Mouse (Mus musculus) adrenal gland, adult 2 months (tissue): ENCODE results near the gene Arhgap15. TPM values are rescaled to one million over a fixed set of nuclear protein-coding genes. Genes with fewer than 3 reads are reported as not detected.

ENCODE experiments used
- DNase-seq: peaks from one replicate; pipeline ENCODE4 v3.0.0; 2021
- polyA plus RNA-seq: library from polyadenylated mRNA; depleted of rRNA; stranded (reverse); fragments of >200 nt; gene quantifications from 2 replicates; pipeline ENCODE4 v1.2.3, GENCODE M21; 2012
- total RNA-seq, 2 experiments: library from RNA; stranded (reverse); gene quantifications; 2 replicates each; pipeline ENCODE4 v1.2.3; 2021

Gene Arhgap15
- total and polyA plus RNA-seq, 3 experiments, result 0.09 to 2.6 (median 1.8) TPM

DNA sequence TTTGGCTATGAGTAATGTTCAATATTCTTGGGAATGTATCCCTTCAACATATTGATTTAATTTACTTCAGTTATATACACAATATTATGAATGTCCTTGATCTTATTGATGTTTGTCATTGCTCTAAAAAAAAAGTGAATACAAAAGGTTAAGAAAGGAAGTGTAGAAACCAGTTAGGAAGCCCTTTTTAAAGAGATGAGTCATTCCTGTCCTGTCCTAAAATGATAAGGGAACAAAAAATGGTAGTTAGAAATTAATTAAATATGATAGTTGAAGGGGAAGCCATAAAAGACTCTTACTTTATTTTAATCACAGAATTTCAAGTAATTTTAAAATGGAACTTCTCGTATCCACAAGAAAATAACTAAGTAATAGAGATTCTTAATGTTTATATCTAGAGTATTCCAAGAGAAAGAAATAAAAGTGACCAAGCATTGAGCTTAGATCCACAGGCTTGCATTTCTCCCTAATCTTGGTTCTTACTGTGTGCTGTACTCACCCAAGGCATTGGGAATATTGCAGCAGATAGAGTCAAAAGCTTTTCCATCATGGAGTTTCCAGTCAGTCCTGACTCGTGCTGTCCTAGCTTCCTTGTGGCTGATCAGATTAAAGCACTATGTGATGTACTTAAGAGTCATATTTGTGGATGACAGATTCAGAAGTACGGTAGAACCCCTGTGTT lies 291.0 kb downstream of the Arhgap15 start:
- no peak for DNase-seq

- no peak for DNase-seq
Observed at GRCm38 (mm10) chr2:44044088-44044487, 295.5 kb downstream of the Arhgap15 start.

DNA sequence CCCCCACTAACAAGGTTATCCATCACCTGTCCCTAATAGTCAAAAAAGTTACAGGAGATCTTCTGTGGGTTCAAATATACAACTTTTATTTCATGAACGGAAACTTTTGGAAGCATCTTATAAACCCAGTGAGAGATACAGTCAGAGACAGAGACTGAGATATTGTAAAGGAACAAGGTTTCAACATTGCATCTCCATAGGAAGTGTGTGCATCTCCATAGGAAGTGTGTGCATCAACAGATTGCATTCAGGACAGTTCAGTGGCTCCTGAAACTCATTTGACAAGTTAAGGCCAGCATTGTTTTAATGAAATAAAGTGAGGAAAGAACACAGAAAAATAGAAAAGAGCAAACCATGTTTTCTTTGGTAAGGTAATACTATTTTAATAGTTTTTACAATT lies 296.0 kb downstream of the Arhgap15 start:
- no peak for DNase-seq

DNA sequence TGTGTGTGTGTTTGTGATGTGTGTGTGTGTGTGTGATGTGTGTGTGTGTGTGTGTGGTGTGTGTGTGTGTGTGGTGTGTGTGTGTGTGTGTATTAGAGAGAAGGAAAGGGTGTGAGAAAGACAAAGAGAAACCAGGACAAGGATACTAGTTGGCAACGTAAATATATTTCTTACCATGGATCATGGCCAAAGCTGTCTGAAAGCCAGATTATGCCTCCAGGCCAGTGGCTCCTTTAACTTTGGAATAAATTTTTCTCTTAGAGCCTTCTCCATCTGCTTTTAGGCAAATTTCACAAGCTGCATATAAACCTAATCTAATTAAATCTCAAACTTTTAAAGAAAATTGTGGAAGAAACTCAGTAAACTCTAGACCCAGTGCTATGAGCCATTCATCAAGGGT lies 296.6 kb downstream of the Arhgap15 start:
- no peak for DNase-seq

DNA sequence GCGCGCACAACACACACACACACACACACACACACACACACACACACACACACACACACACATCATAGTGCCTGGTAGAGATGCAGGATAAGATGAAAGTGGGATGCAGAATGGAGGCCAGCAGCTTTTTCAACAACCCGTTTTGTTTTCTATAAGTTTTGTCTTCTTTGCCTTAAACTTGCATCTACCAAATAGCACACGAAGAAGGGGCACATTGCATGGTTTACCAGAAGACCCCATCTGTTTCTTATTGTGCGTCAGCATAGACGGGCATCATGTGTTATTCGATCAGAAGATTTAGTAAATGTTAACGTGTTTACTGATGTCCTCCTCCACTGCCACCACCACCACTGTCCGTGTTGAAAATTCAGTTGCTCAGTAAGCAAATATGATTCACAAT lies 311.7 kb downstream of the Arhgap15 start:
- DNase-seq, result no peak

GRCm38 (mm10) chr2:44060716-44061115 lies 312.1 kb downstream of the Arhgap15 start:
- DNase-seq, result no peak

GRCm38 (mm10) chr2:44065067-44065466 lies 316.4 kb downstream of the Arhgap15 start:
- peak; percentile 68 for DNase-seq

- no peak for DNase-seq
Observed at GRCm38 (mm10) chr2:44068151-44068840, 319.7 kb downstream of the Arhgap15 start.

- no peak for DNase-seq
Observed at GRCm38 (mm10) chr2:44068906-44069305, 320.3 kb downstream of the Arhgap15 start.

- no peak for DNase-seq
Observed at GRCm38 (mm10) chr2:44076570-44076969, 327.9 kb downstream of the Arhgap15 start.

DNA sequence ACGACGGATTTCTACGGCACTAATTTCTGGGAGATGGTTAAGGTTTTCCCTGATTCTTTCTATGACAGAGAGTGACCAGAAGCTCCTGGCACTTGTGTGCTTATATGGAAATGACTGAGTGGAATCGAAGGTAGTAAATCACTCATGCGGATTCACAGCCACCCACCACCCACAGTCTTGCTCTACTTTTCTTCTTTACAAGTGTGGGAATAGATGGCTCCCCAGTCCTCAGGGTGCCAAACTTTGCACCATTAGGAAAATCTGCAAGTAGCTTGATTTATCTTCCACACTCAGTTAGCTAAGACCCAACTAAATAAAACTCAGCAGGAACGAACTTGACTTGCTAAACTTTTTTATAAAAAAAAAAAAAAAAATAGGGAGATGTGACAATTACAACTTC lies 331.9 kb downstream of the Arhgap15 start:
- DNase-seq, result no peak

GRCm38 (mm10) chr2:44081241-44081640 lies 332.6 kb downstream of the Arhgap15 start:
- DNase-seq, result no peak

DNA sequence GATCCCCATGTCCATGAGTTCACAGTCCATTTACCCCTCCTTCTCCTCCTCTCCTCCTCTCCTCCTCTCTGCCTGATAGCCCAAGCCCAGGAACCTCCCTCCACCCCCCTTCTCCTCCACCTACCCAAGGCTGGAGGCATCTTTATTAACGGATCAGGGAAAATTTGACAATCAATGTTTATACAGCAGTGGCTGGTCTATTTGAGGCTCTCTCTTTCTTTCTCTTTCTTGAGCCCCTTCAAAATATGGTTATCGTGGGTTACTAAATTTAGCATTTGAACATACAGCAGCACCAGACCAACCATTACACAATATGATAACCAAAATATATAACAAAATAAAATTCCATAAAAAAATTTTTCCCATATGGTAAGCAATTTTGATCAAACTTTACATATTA lies 335.8 kb downstream of the Arhgap15 start:
- DNase-seq, result no peak

GRCm38 (mm10) chr2:44086403-44087056 lies 337.9 kb downstream of the Arhgap15 start:
- DNase-seq, result no peak

- no peak for DNase-seq
Observed at GRCm38 (mm10) chr2:44098552-44098951, 349.9 kb downstream of the Arhgap15 start.

GRCm38 (mm10) chr2:44102351-44102750 lies 353.7 kb downstream of the Arhgap15 start:
- no peak for DNase-seq

DNA sequence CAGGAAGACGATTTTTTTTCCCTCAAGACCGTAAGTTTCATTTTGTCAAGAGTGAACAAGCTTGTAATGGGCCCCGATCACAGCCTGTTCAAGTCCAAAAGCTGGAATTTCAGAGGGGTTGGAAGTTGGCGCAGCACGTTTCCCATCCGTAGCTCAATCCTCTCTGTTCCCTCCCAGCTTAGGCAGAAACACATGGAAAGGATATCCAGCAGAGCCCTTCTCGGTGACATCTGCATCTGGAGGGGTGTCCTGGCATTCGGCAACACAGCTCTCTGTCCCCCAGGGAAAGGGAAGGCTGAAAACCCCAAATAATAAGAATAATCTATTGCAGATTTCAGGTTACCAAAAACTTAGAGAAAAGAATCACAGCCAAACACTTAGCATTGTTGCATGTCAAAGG lies 354.7 kb downstream of the Arhgap15 start:
- no peak for DNase-seq

GRCm38 (mm10) chr2:44103742-44104141 lies 355.1 kb downstream of the Arhgap15 start:
- no peak for DNase-seq

DNA sequence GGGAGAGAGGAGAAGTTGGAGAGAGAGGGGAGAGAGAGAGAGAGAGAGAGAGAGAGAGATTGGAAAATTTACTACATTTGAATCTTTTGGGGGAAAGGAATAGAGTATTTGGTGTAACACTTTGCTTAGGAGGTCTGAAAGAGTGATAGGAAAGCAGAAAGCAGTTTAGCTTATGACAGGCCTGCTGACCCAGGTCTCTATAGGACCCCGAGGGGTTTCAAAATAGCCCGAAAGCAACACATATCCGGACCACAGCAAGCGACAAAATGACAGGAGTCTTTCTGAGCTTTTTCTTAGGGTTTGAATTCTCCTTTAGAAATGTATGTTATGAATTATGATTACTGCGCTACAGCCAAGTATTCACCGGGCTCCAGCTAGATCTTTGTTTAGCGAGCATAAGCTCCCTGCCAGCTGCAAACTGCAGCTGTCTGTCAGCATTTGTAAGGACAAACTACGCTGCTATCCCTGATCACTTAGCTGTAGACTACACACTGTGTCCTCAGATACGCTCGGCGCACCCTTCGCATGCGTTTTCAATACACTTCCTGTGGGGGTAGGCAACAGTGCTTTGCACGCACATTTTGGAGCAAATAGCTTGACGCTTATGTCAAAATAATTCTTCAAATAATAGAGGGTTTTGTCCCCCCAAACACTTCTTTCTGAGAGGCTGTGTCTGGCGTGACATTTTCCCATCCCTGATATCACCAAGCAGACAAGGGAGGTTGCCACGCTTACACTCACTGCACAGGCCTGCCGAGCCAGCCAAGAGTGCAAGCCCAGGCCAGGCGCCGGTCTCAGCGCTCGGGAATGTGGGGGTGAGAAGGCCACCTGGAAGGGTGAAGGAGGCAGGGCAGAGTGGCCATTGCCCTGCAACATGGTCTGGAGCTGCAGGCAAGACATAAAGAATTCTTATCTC lies 355.9 kb downstream of the Arhgap15 start:
- peak; percentile 44 for DNase-seq

DNA sequence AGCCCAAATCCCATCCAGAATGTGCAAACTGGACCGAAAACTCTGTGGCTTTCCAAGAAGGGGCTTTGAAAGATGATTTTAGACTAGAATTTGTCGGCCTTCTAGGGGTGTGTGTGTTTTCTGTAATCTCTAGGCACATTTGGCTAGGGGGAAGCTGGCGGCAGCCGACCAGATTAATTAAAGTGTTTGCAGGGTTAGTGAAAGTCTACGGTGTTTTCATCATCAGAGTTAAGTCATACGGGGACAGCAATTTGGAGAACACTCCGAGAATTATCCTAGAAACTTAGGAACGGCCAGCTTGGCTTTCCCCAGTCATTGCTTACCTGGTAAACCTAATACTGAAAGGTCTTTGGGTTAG lies 356.6 kb downstream of the Arhgap15 start:
- no peak for DNase-seq

GRCm38 (mm10) chr2:44106359-44106758 lies 357.7 kb downstream of the Arhgap15 start:
- DNase-seq, result no peak

GRCm38 (mm10) chr2:44111276-44111675 lies 362.7 kb downstream of the Arhgap15 start:
- no peak for DNase-seq
